Comparison of ENCODE assay signal across 8 mouse cellular contexts in the genomic region with DNA sequence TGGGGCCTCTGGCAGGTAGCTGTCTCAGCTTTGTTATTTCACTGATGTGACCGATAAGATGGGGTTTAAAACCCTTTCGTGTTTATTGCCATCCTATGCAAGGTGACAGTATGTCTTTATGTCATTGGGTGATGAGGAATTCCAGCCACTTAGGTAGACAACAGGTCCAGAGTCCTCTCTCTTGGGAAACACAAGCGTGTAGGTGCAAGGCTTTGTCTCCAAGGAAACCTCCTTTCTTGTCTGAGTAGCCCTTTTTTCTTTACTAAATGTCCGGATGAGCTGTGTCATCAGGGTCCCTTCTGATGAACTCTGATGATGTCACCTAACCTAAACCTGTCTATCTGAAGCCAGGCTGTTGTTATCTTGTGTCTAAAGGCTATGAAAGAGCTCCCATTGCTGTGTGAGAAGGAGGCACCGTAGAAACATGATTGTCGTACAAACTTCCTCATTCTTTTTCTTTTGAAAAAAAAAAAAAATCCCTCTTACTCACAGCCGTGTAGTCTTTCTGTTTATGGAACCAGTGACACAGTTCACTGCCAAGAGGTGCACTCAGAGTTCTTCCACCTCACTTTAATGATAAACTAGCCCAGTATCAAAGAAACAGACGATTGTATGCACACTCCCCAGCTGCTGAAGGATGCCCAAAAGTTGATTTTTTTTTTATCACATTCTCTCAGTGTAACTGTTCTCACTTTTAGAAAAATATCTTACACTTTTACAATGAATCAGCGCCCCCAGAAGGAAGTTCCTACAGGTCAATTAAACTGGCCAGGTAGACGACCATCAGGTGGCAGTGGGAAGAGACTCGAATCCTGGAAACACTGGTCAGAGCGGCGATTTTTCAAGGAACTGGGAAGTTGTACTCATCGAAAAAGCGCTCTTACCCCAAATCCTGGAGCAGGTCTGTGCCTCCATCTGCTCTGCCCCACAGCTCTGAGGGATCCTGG. TPM values are rescaled to one million over a fixed set of nuclear protein-coding genes. Genes with fewer than 3 reads are reported as not detected.
A peak's percentile ranks its signal among the peaks of the same experiment; 100 is the strongest.
DNase-seq lines count a peak whose midpoint lies in the region; ATAC-seq and TF ChIP-seq lines count a peak whose summit lies in the region.

No protein-coding gene starts in this region.

- no peaks in the 10 kb centered on the region for H3K9me3 ChIP-seq in forebrain, postnatal 0 days (ENCODE audit: low read length)
- no peaks in the 10 kb centered on the region for H3K9me3 ChIP-seq in liver, embryonic 15.5 days (replicated peaks)

- no peak overlapping the region for H3K9ac ChIP-seq in forebrain, postnatal 0 days
- peak overlapping the region; percentile 67 for H3K9ac ChIP-seq in liver, embryonic 15.5 days

- no peak overlapping the region for H3K27ac ChIP-seq in forebrain, postnatal 0 days (ENCODE audit: low read depth, low read length)
- peak overlapping the region; percentile 82 for H3K27ac ChIP-seq in liver, embryonic 15.5 days (replicated peaks)

- peak overlapping the region; percentile 31 for H3K4me2 ChIP-seq in forebrain, postnatal 0 days (ENCODE audit: low read depth)
- H3K4me2 ChIP-seq in liver, embryonic 15.5 days, result peak overlapping the region; percentile 72

- no peaks in the 10 kb centered on the region for H3K27me3 ChIP-seq in forebrain, postnatal 0 days (ENCODE audit: insufficient read depth, low read length)
- no peaks in the 10 kb centered on the region for H3K27me3 ChIP-seq in liver, embryonic 15.5 days

- 28% methylated on average over 15 of the region's 15 CpGs for WGBS in forebrain, postnatal 0 days
- WGBS in liver, embryonic 15.5 days (ENCODE audit: insufficient replicate concordance), result 3% methylated on average over 15 of the region's 15 CpGs

- H3K4me3 ChIP-seq in forebrain, postnatal 0 days (ENCODE audit: low read depth, low read length), result peak overlapping the region; percentile 18
- H3K4me3 ChIP-seq in liver, embryonic 15.5 days (replicated peaks), result peak overlapping the region; percentile 66

- no peak for TF ChIP-seq CTCF in forebrain, postnatal 0 days (IDR thresholded peaks at IDR 0.05; ENCODE audit: low read depth)

- peak; percentile 5 for DNase-seq in kidney, adult 9 months
- DNase-seq in kidney, adult 11 months, result no peak
- DNase-seq in MEL-GATA-1-ER (ENCODE audit: extremely low read depth, low read depth), result peak; percentile 97
- DNase-seq in forebrain, postnatal 0 days, result no peak
- peak; percentile 43 for DNase-seq in yolk sac, embryonic 10.5 days (ENCODE audit: low spot score)
- no peak for DNase-seq in cerebellum, postnatal 4 days (ENCODE audit: low spot score in 2 of 2)
- DNase-seq in retina, postnatal 1 day, result no peak

- ATAC-seq in forebrain, postnatal 0 days, result no peak
- peak; percentile 68 for ATAC-seq in liver, embryonic 15.5 days (ENCODE audit: insufficient read depth)

- 0 out of 2 replicates have a peak, but pooled peaks cover 10% of the 10 kb centered on the region for H3K4me1 ChIP-seq in forebrain, postnatal 0 days (ENCODE audit: insufficient read depth)
- peaks cover 57% of the 10 kb centered on the region for H3K4me1 ChIP-seq in liver, embryonic 15.5 days (replicated peaks)

- H3K36me3 ChIP-seq in forebrain, postnatal 0 days (ENCODE audit: insufficient read depth), result no peaks in the 10 kb centered on the region
- H3K36me3 ChIP-seq in liver, embryonic 15.5 days (replicated peaks), result peaks cover 16% of the 10 kb centered on the region

RNA-seq across cellular contexts. Expression of gene Dapp1, which starts 0.6 kb away (rescaled TPM):
- 4.3 and 4.9 TPM in 2 replicates for total RNA-seq in forebrain, postnatal 0 days (2014; rRNA removed)
- polyA plus RNA-seq in forebrain, postnatal 0 days (2015; fragmentation: Nextera tagmentation; extraction: Ambion mirVana), result 2.8 and 3.3 TPM in 2 replicates
- 10.5 and 12.0 TPM in 2 replicates for polyA plus RNA-seq in liver, embryonic 15.5 days (2015; fragmentation: Nextera tagmentation; extraction: Ambion mirVana)

Comparison
In these comparisons a context has a peak if more than half of its experiments do, and no peak if none do; other contexts are left out.
1. DNase-seq: peak in kidney, adult 9 months (single experiment), MEL-GATA-1-ER (single experiment) and yolk sac, embryonic 10.5 days (single experiment); none in kidney, adult 11 months (single experiment), forebrain, postnatal 0 days (single experiment), cerebellum, postnatal 4 days (0 of 2) and retina, postnatal 1 day (single experiment).